Mouse (Mus musculus): Measurements from ENCODE around the gene Nwd1.
"Not testable (repeated sequence)": the region's sequence is repeated elsewhere in the genome, so short reads cannot be mapped to it uniquely, and the experiment has no call there.

Gene Nwd1

GRCm38 (mm10) chr8:72646060-72646767 is at the start of gene Nwd1:
Gene Nwd1, plus strand, starts transcription at chr8:72646711.
- in situ Hi-C loops (cut with MboI, MseI) = loop anchor here (10.0 kb wide), 1 partner anchor 381 kb away; no protein-coding TSS in a partner anchor

- in situ Hi-C loops (cut with MboI, MseI) = loop anchor here (5.0 to 10.0 kb wide), 5 partner anchors 56 to 378 kb away; no protein-coding TSS in a partner anchor
Measured at GRCm38 (mm10) chr8:72642885-72643284, 3.6 kb upstream of the Nwd1 start.

GRCm38 (mm10) chr8:72644601-72645000 is 1.9 kb upstream of the Nwd1 start:
- in situ Hi-C loops (cut with MboI, MseI) = loop anchor here (5.0 to 10.0 kb wide), 5 partner anchors 57 to 380 kb away; no protein-coding TSS in a partner anchor

GRCm38 (mm10) chr8:72646768-72647143 is 245 bp downstream of the Nwd1 start:
- in situ Hi-C loops (cut with MboI, MseI) = loop anchor here (10.0 kb wide), 1 partner anchor 382 kb away; no protein-coding TSS in a partner anchor

- in situ Hi-C loops (cut with MboI, MseI) = no loop called here
Measured at GRCm38 (mm10) chr8:72650697-72651096, 4.2 kb downstream of the Nwd1 start.

- in situ Hi-C loops (cut with MboI, MseI) = no loop called here
Measured at GRCm38 (mm10) chr8:72654565-72655521, 8.3 kb downstream of the Nwd1 start.

GRCm38 (mm10) chr8:72655522-72655912 is 9.0 kb downstream of the Nwd1 start:
- in situ Hi-C loops (cut with MboI, MseI) = no loop called here

GRCm38 (mm10) chr8:72659967-72660366 is 13.5 kb downstream of the Nwd1 start:
- in situ Hi-C loops (cut with MboI, MseI) = no loop called here

GRCm38 (mm10) chr8:72664107-72664652 is 17.7 kb downstream of the Nwd1 start:
- in situ Hi-C loops (cut with MboI, MseI) = no loop called here

- in situ Hi-C loops (cut with MboI, MseI) = no loop called here
Measured at GRCm38 (mm10) chr8:72664757-72665156, 18.2 kb downstream of the Nwd1 start.

GRCm38 (mm10) chr8:72665405-72665804 is 18.9 kb downstream of the Nwd1 start:
- in situ Hi-C loops (cut with MboI, MseI) = no loop called here

- in situ Hi-C loops (cut with MboI, MseI) = no loop called here
Measured at GRCm38 (mm10) chr8:72668925-72669324, 22.4 kb downstream of the Nwd1 start.

GRCm38 (mm10) chr8:72672802-72673201 is 26.3 kb downstream of the Nwd1 start:
- in situ Hi-C loops (cut with MboI, MseI) = loop anchor here (5.0 kb wide), 1 partner anchor 94 kb away; no protein-coding TSS in a partner anchor

- in situ Hi-C loops (cut with MboI, MseI) = loop anchor here (5.0 kb wide), 1 partner anchor 93 kb away; no protein-coding TSS in a partner anchor
Measured at GRCm38 (mm10) chr8:72674184-72674583, 27.7 kb downstream of the Nwd1 start.

GRCm38 (mm10) chr8:72676436-72676835 is 29.9 kb downstream of the Nwd1 start:
- in situ Hi-C loops (cut with MboI, MseI) = no loop called here

GRCm38 (mm10) chr8:72676844-72677243 is 30.3 kb downstream of the Nwd1 start:
- in situ Hi-C loops (cut with MboI, MseI) = not testable (repeated sequence)

- in situ Hi-C loops (cut with MboI, MseI) = no loop called here
Measured at GRCm38 (mm10) chr8:72677331-72677730, 30.8 kb downstream of the Nwd1 start.

GRCm38 (mm10) chr8:72680133-72680532 is 33.6 kb downstream of the Nwd1 start:
- in situ Hi-C loops (cut with MboI, MseI) = loop anchor here (5.0 kb wide), 2 partner anchors 42 to 67 kb away; partner anchors contain the start of gene Sin3b

- in situ Hi-C loops (cut with MboI, MseI) = loop anchor here (5.0 kb wide), 2 partner anchors 40 to 65 kb away; partner anchors contain the start of gene Sin3b
Measured at GRCm38 (mm10) chr8:72682051-72682687, 35.7 kb downstream of the Nwd1 start.

- in situ Hi-C loops (cut with MboI, MseI) = loop anchor here (5.0 kb wide), 2 partner anchors 39 to 64 kb away; partner anchors contain the start of gene Sin3b
Measured at GRCm38 (mm10) chr8:72683010-72683521, 36.6 kb downstream of the Nwd1 start.

All from T-helper 2 cell (primary cell).